Mouse (Mus musculus) myocyte (in vitro differentiated cells): ENCODE results near the gene Ruvbl2. TPM values are rescaled to one million over a fixed set of nuclear protein-coding genes. Genes with fewer than 3 reads are reported as not detected.
A peak's percentile ranks its signal among the peaks of the same experiment; 100 is the strongest.

Experiments
- H3K27me3 ChIP-seq: one replicate; pipeline ENCODE4 v1.6.1; 2011; ENCODE audit not compliant: control insufficient read depth, insufficient read depth, insufficient read length
- H3K36me3 ChIP-seq: one replicate; pipeline ENCODE4 v1.6.1; 2011; ENCODE audit not compliant: control insufficient read depth, insufficient read depth
- H3K4me2 ChIP-seq: one replicate; pipeline ENCODE4 v1.6.1; 2011; ENCODE audit warnings: low read depth, control low read depth
- H3K4me3 ChIP-seq: one replicate; pipeline ENCODE4 v1.5.1; 2011; ENCODE audit warnings: mild to moderate bottlenecking, control low read depth, moderate library complexity
- H3K79me2 ChIP-seq: one replicate; pipeline ENCODE4 v1.6.1; 2011; ENCODE audit not compliant: control insufficient read depth, insufficient read depth
- H3ac ChIP-seq: one replicate; pipeline ENCODE4 v1.6.1; 2011; ENCODE audit not compliant: control insufficient read depth, insufficient read length
- CEBPB ChIP-seq: IDR thresholded peaks from 2 replicates; pipeline ENCODE4 v1.6.1; 2011; ENCODE audit warnings: mild to moderate bottlenecking, moderate library complexity; ENCODE audit not compliant: poor library complexity, insufficient read depth, severe bottlenecking
- E2F4 ChIP-seq: IDR thresholded peaks from one replicate; pipeline ENCODE4 v1.6.1; 2011; ENCODE audit warnings: mild to moderate bottlenecking, control low read depth, moderate library complexity; ENCODE audit not compliant: insufficient read depth
- MAX ChIP-seq: IDR thresholded peaks from one replicate; pipeline ENCODE4 v1.6.1; 2011; ENCODE audit warnings: low read depth, mild to moderate bottlenecking, control low read depth
- MYOD1 ChIP-seq, 3 experiments: IDR thresholded peaks; one replicate each; pipeline ENCODE4 v1.6.1; 2011; ENCODE audit warnings: control low read depth in 2 of 3, low read depth in 2 of 3, mild to moderate bottlenecking in 2 of 3, moderate library complexity in 1 of 3; ENCODE audit not compliant: insufficient read length in 2 of 3, control insufficient read depth in 1 of 3
- MYOG ChIP-seq, 3 experiments: IDR thresholded peaks; one replicate each; pipeline ENCODE4 v1.6.1; 2011; ENCODE audit warnings: control low read depth in 2 of 3, low read depth in 2 of 3, mild to moderate bottlenecking in 2 of 3; ENCODE audit not compliant: insufficient read length in 2 of 3, control insufficient read depth in 1 of 3, insufficient read depth in 1 of 3
- POLR2A ChIP-seq: IDR thresholded peaks from one replicate; pipeline ENCODE4 v1.6.1; 2011; ENCODE audit warnings: low read depth, mild to moderate bottlenecking, control low read depth, moderate library complexity; ENCODE audit not compliant: insufficient read length
- POLR2AphosphoS2 ChIP-seq: IDR thresholded peaks from one replicate; pipeline ENCODE4 v1.6.1; 2011; ENCODE audit warnings: low read depth, control low read depth; ENCODE audit not compliant: insufficient read length
- REST ChIP-seq: IDR thresholded peaks from one replicate; pipeline ENCODE4 v1.6.1; 2011; ENCODE audit warnings: mild to moderate bottlenecking, control low read depth, moderate library complexity; ENCODE audit not compliant: insufficient read depth, insufficient read length
- SRF ChIP-seq: IDR thresholded peaks from one replicate; pipeline ENCODE4 v1.6.1; 2011; ENCODE audit warnings: low read depth; ENCODE audit not compliant: control insufficient read depth, insufficient read length
- TCF12 ChIP-seq: IDR thresholded peaks from one replicate; pipeline ENCODE4 v1.6.1; 2011; ENCODE audit warnings: mild to moderate bottlenecking, control low read depth; ENCODE audit not compliant: poor library complexity, insufficient read depth, severe bottlenecking
- TCF3 ChIP-seq: IDR thresholded peaks from one replicate; pipeline ENCODE4 v1.6.1; 2011; ENCODE audit warnings: low read depth, control low read depth; ENCODE audit not compliant: insufficient read length
- USF1 ChIP-seq: IDR thresholded peaks from one replicate; pipeline ENCODE4 v1.6.1; 2011; ENCODE audit warnings: low read depth, mild to moderate bottlenecking, control low read depth, moderate library complexity
- polyA plus RNA-seq: library from polyadenylated mRNA; unstranded; fragments of >200 nt; fragmentation: generic; extraction: Trizol; gene quantifications from one replicate; pipeline ENCODE4 v1.2.1, GENCODE M21; 2012; ENCODE audit warnings: missing spikeins

The Ruvbl2 gene
- polyA plus RNA-seq, 1 experiment, result 118 TPM

DNA sequence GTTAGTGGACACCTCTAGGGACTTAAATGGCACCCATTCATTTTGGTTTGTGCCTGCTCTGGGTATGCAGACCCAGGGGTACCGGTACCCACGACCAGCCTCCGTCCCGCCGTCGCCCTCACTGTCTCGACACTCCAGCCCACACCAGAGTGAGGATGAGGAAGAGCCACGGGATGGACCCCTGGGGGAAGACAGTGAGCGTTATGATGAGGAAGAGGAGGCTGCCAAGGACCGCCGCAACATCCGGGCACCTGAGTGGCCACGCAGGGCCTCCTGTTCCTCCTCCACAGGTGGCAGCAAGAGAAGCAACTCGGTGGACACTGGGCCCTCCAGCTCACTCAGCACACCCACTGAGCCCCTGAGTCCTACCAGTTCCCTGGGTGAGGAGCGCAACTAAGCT is 17.1 kb upstream of the Ruvbl2 start:
- Histone ChIP-seq H3ac (no peak overlapping the region), H3K79me2 (peaks cover 24% of the 10 kb centered on the region), H3K36me3 (peaks cover 46% of the 10 kb centered on the region), H3K27me3 (no peaks in the 10 kb centered on the region), H3K4me3 (no peak overlapping the region), H3K4me2 (no peak overlapping the region)
- peak; percentile 5 for TF ChIP-seq POLR2A
- TF ChIP-seq POLR2AphosphoS2, result peak; percentile 67
- no peak for TF ChIP-seq MYOG (IDR thresholded peaks at IDR 0.05; ENCODE audit: control insufficient read depth in 1 of 3, insufficient read depth in 1 of 3, insufficient read length in 2 of 3, low read depth in 2 of 3)

DNA sequence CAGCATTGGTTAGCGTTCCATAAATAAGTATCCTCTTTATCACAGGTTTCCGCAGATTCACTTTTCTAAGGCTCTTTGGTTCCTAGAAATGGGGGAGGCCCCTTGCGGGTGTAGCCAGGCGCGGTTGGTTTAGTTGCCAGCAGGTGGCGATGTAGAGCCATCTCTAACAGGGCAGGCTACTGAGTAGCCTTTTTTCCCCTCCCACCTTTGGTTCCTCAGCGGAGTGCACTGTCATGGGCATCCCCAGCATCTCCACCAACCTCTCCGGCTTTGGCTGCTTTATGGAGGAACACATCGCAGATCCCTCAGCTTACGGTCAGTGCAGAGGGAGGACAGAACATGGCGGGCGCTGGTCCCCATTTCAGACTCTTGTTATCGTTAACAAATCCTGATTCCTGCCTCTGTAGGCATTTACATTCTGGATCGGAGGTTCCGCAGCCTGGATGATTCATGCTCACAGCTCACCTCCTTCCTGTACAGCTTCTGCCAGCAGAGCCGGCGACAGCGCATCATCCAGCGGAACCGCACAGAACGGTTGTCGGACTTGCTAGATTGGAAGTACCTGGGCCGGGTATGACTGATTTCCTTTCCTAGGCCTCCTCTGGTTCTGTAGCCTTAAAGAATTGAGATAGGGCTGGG is 13.6 kb upstream of the Ruvbl2 start:
- no peak overlapping the region for H3K4me3 ChIP-seq
- no peaks in the 10 kb centered on the region for H3K79me2 ChIP-seq
- peak; percentile 33 for TF ChIP-seq POLR2AphosphoS2
- TF ChIP-seq SRF, result no peak
- no peak for TF ChIP-seq TCF3
- no peak for TF ChIP-seq USF1
- TF ChIP-seq POLR2A, result no peak
- no peaks in the 10 kb centered on the region for H3K27me3 ChIP-seq
- no peak overlapping the region for H3K4me2 ChIP-seq
- peaks cover 49% of the 10 kb centered on the region for H3K36me3 ChIP-seq
- no peak overlapping the region for H3ac ChIP-seq

DNA sequence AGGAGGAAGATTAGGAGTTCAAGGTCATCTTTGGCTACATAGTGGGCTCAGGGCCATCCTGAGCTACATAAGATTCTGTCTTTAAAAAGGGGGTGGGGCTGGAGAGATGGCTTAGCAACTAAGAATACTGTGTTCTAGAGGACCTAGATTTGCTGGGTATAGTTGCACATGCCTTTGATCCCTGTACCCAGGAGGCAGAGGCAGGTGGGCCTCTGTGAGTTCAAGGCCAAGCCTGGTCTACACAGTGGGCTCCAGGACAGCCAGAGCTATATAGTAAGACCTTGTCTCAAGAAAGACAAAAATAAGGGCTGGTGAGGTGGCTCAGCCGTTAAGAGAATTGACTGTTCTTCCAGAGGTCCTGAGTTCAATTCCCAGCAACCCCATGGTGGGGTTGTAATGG is 12.1 kb upstream of the Ruvbl2 start:
- TF ChIP-seq CEBPB, result no peak
- TF ChIP-seq POLR2AphosphoS2, result no peak
- TF ChIP-seq MAX, result no peak
- TF ChIP-seq MYOD1 (IDR thresholded peaks at IDR 0.05; ENCODE audit: control insufficient read depth in 1 of 3, insufficient read length in 2 of 3, low read depth in 2 of 3), result no peak
- no peak for TF ChIP-seq REST
- TF ChIP-seq USF1, result no peak
- no peak for TF ChIP-seq MYOG (IDR thresholded peaks at IDR 0.05; ENCODE audit: control insufficient read depth in 1 of 3, insufficient read depth in 1 of 3, insufficient read length in 2 of 3, low read depth in 2 of 3)
- no peak for TF ChIP-seq TCF12
- TF ChIP-seq POLR2A, result no peak
- TF ChIP-seq TCF3, result no peak
- no peak for TF ChIP-seq E2F4
- no peak for TF ChIP-seq SRF
- Histone ChIP-seq H3ac (no peak overlapping the region), H3K79me2 (no peaks in the 10 kb centered on the region), H3K36me3 (peaks cover 59% of the 10 kb centered on the region), H3K27me3 (no peaks in the 10 kb centered on the region), H3K4me2 (no peak overlapping the region), H3K4me3 (no peak overlapping the region)

DNA sequence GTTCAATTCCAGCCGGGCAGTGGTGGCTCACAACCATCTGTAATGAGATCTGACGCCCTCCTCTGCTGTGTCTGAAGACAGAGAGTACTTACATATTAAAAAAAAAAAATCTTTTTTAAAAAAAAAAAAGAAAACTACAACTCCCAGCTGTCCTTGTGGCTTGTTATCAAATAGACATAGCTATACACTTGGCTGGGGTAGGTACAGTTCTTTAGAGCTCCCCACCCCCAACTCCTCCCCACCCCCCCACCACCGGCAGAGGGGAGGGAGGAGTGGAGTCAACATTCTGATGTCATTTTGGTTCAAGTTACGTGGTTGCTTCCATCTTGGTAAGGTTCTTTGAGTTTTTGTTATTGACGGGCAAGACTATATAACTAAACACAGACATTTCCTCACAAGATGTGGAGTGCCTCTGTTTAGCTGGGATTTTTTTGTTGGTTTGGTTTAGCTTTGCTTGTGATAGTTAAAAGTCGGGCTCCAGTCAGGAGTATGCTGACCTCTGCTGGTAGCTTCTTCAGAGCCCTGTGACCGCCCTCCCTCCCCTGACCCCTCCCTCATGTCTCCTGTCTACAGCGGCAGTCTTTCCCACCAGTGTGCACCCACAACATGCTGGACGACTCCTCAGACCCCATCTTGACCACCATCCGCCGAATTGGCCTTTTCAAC is 9.6 kb upstream of the Ruvbl2 start:
- H3K79me2 ChIP-seq, result no peaks in the 10 kb centered on the region
- peak overlapping the region; percentile 47 for H3K4me2 ChIP-seq
- H3K36me3 ChIP-seq, result peaks cover 63% of the 10 kb centered on the region
- no peak overlapping the region for H3ac ChIP-seq
- no peaks in the 10 kb centered on the region for H3K27me3 ChIP-seq
- TF ChIP-seq SRF, result no peak
- TF ChIP-seq CEBPB, result no peak
- TF ChIP-seq MYOG (IDR thresholded peaks at IDR 0.05; ENCODE audit: control insufficient read depth in 1 of 3, insufficient read depth in 1 of 3, insufficient read length in 2 of 3, low read depth in 2 of 3), result no peak
- no peak for TF ChIP-seq TCF3
- no peak for TF ChIP-seq POLR2A
- TF ChIP-seq POLR2AphosphoS2, result no peak
- TF ChIP-seq TCF12, result no peak
- no peak for TF ChIP-seq E2F4
- no peak for TF ChIP-seq REST
- no peak for TF ChIP-seq USF1
- TF ChIP-seq MYOD1 (IDR thresholded peaks at IDR 0.05; ENCODE audit: control insufficient read depth in 1 of 3, insufficient read length in 2 of 3, low read depth in 2 of 3), result no peak
- TF ChIP-seq MAX, result no peak
- no peak overlapping the region for H3K4me3 ChIP-seq

DNA sequence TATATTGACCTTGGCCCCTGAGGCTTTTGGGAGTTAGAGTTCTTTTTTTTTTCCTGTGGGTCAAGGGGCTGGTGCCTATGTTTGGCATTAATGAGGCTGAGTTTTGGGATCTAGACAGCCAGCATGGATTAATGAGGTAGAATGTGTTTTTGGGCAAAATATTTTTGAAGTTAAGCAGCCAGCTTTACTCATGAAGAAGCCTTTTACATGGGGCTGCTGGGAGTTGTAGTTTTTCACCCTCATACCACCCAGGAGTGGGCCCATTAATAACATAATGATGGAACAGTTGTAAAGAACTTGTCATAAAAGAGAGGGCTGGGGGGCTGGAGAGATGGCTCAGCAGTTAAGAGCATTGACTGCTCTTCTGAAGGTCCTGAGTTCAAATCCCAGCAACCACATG is 8.7 kb upstream of the Ruvbl2 start:
- Histone ChIP-seq H3K4me3 (no peak overlapping the region), H3ac (no peak overlapping the region), H3K79me2 (no peaks in the 10 kb centered on the region), H3K27me3 (no peaks in the 10 kb centered on the region), H3K4me2 (no peak overlapping the region), H3K36me3 (peaks cover 60% of the 10 kb centered on the region)
- TF ChIP-seq TCF12, result no peak
- no peak for TF ChIP-seq MAX
- no peak for TF ChIP-seq USF1
- TF ChIP-seq CEBPB, result no peak
